Mouse (Mus musculus): Measurements from ENCODE around the gene Map3k10.

DNA sequence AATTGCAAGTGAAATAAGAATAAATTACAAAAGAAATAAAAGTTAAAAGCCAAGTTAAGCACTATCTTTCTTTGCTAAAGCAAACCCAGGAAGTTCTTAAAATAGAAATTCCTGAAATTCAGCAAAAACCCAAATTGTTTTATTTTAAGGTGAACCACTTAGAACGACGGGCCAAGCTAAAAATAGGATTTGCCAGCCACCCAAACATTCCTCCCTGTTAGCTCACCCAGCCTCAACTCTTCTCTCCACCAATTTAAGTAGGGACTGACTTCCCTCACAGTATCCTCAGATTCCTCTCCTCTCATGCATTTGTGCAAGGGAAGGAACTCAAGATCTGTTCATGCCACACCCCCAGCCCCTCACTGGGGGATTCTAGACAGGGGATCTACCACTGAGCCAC, 8.8 kb upstream of the Map3k10 start:
- TF ChIP-seq CTCF (IDR thresholded peaks at IDR 0.05; ENCODE audit: low read depth, low read length) (no peak), POLR2A (IDR thresholded peaks at IDR 0.05; ENCODE audit: extremely low read depth, insufficient read depth, low read length) (no peak)

Data from liver, adult 2 months (tissue).